Mouse (Mus musculus) bone marrow macrophage, adult 2 months (primary cell): ENCODE measurements around the gene Celf5.

Source experiments
- CTCF ChIP-seq: IDR thresholded peaks from 2 replicates; pipeline ENCODE4 v1.5.1; 2012; ENCODE audit warnings: low read depth, mild to moderate bottlenecking, low read length, moderate library complexity
- POLR2A ChIP-seq: IDR thresholded peaks from 2 replicates; pipeline ENCODE4 v1.6.1; 2012; ENCODE audit warnings: mild to moderate bottlenecking, low read depth, low read length, borderline replicate concordance

GRCm38 (mm10) chr10:81413310-81414261 is 68.9 kb downstream of the Celf5 start:
- no peak for TF ChIP-seq POLR2A
- no peak for TF ChIP-seq CTCF
